Mouse (Mus musculus): ENCODE data around the gene Hist1h4a. TPM values are rescaled to one million over a fixed set of nuclear protein-coding genes. Genes with fewer than 3 reads are reported as not detected.

Hist1h4a gene
- polyA plus RNA-seq, 1 experiment from 2014 or later = not detected

DNA sequence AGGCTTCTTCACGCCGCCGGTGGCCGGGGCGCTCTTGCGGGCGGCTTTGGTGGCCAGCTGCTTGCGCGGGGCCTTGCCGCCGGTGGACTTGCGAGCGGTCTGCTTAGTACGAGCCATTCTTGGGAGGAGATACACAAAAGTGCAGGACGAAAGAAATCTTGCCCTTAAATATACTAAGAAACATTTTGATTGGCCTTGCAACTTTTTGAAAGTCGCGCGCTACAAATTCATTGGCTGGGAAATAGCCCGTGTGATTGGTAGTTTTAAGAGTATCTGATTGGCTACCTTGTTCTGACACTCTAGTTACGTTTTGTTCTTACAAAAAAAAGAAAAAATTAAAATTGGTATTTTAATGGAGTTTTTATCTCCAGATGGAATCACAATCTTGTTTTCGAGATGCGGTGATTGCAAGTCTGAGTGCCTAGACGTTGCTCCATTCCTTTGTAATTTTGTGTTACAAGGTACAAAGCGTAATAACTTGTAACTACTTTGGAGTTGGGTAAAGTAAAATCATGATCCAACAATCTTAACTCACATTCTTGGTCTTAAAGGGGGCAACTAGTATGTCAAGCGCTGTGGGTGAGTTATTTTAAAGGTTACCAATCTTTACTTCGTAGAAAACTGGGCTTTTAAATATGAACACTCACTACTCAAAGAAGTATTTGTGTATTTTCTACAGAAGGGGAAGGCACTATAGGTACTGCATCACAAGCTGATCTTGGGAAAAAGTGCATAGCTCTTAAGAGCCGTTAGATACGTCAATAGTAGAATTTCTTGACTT, 15.5 kb downstream of the Hist1h4a start, which contains the start of gene Hist1h3c:
Gene Hist1h3c, minus strand, starts transcription at position 222 of the 781 bp plus-strand sequence.
- Histone ChIP-seq H3K4me3 (ENCODE audit: low read length) (peak within 1 kb of the TSS; percentile 44), H3K27me3 (replicated peaks; ENCODE audit: control insufficient read depth, insufficient read depth, low read length) (no peaks in the 10 kb centered on the region), H3K36me3 (ENCODE audit: control insufficient read depth, insufficient read depth, low read length) (no peaks in the 10 kb centered on the region), H3K9me3 (ENCODE audit: control insufficient read depth, low read length) (no peaks in the 10 kb centered on the region), H3K4me1 (ENCODE audit: control insufficient read depth, insufficient read depth, low read depth, low read length) (peaks cover 11% of the 10 kb centered on the region), H3K4me2 (ENCODE audit: low read length) (peak within 1 kb of the TSS; percentile 75), H3K27ac (ENCODE audit: low read depth, low read length) (peak within 1 kb of the TSS; percentile 94), H3K9ac (ENCODE audit: low read depth, low read length) (peak within 1 kb of the TSS; percentile 59)
- peak; percentile 70 for ATAC-seq
- WGBS = under 1% methylated on average over 23 of the region's 28 CpGs

GRCm38 (mm10) chr13:23744421-23745380, 16.3 kb downstream of the Hist1h4a start:
- no peak for ATAC-seq
- Histone ChIP-seq H3K9me3 (ENCODE audit: control insufficient read depth, low read length) (no peaks in the 10 kb centered on the region), H3K4me1 (ENCODE audit: control insufficient read depth, insufficient read depth, low read depth, low read length) (peaks cover 14% of the 10 kb centered on the region), H3K27ac (ENCODE audit: low read depth, low read length) (no peak overlapping the region), H3K4me2 (ENCODE audit: low read length) (peak overlapping the region; percentile 75), H3K36me3 (ENCODE audit: control insufficient read depth, insufficient read depth, low read length) (no peaks in the 10 kb centered on the region), H3K27me3 (replicated peaks; ENCODE audit: control insufficient read depth, insufficient read depth, low read length) (no peaks in the 10 kb centered on the region), H3K4me3 (ENCODE audit: low read length) (peak overlapping the region; percentile 44), H3K9ac (ENCODE audit: low read depth, low read length) (no peak overlapping the region)
- 3% methylated on average over 16 of the region's 36 CpGs for WGBS

DNA sequence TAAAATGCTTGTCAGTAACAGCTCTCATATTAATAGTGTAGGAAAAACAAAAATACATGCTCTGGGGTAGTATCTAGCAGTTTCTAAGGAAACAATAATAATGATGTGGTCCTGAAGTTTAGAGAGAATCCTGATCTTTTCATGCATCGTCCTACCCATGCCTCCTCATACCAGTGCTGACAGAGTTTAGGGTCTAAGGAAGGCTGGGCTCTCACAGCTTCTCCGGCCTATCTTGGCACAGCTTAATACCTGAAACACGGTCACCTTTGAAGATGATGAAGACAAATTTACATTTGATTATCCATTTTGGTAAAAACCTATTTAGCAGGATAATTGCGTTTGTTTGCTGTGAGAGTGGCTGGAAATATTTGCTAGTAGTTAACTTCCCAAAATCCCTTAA, 17.1 kb downstream of the Hist1h4a start:
- ATAC-seq = no peak
- H3K4me3 ChIP-seq (ENCODE audit: low read length) = no peak overlapping the region
- 45% methylated on average over 4 of the region's 4 CpGs for WGBS
- H3K4me2 ChIP-seq (ENCODE audit: low read length) = no peak overlapping the region
- peaks cover 17% of the 10 kb centered on the region for H3K4me1 ChIP-seq (ENCODE audit: control insufficient read depth, insufficient read depth, low read depth, low read length)
- no peak overlapping the region for H3K27ac ChIP-seq (ENCODE audit: low read depth, low read length)
- H3K36me3 ChIP-seq (ENCODE audit: control insufficient read depth, insufficient read depth, low read length) = no peaks in the 10 kb centered on the region
- H3K9me3 ChIP-seq (ENCODE audit: control insufficient read depth, low read length) = no peaks in the 10 kb centered on the region
- no peaks in the 10 kb centered on the region for H3K27me3 ChIP-seq (replicated peaks; ENCODE audit: control insufficient read depth, insufficient read depth, low read length)
- H3K9ac ChIP-seq (ENCODE audit: low read depth, low read length) = no peak overlapping the region

- 88% methylated on average over 5 of the region's 5 CpGs for WGBS
- H3K36me3 ChIP-seq (ENCODE audit: control insufficient read depth, insufficient read depth, low read length) = no peaks in the 10 kb centered on the region
- no peak for ATAC-seq
- no peak overlapping the region for H3K4me2 ChIP-seq (ENCODE audit: low read length)
- H3K4me1 ChIP-seq (ENCODE audit: control insufficient read depth, insufficient read depth, low read depth, low read length) = peaks cover 17% of the 10 kb centered on the region
- H3K27me3 ChIP-seq (replicated peaks; ENCODE audit: control insufficient read depth, insufficient read depth, low read length) = no peaks in the 10 kb centered on the region
- no peaks in the 10 kb centered on the region for H3K9me3 ChIP-seq (ENCODE audit: control insufficient read depth, low read length)
- no peak overlapping the region for H3K27ac ChIP-seq (ENCODE audit: low read depth, low read length)
- no peak overlapping the region for H3K4me3 ChIP-seq (ENCODE audit: low read length)
- no peak overlapping the region for H3K9ac ChIP-seq (ENCODE audit: low read depth, low read length)
Measured at GRCm38 (mm10) chr13:23743215-23743614, 17.8 kb downstream of the Hist1h4a start.

GRCm38 (mm10) chr13:23742007-23742406, 19.0 kb downstream of the Hist1h4a start:
- Histone ChIP-seq H3K9me3 (ENCODE audit: control insufficient read depth, low read length) (no peaks in the 10 kb centered on the region), H3K4me1 (ENCODE audit: control insufficient read depth, insufficient read depth, low read depth, low read length) (peaks cover 14% of the 10 kb centered on the region), H3K4me2 (ENCODE audit: low read length) (no peak overlapping the region), H3K4me3 (ENCODE audit: low read length) (no peak overlapping the region), H3K36me3 (ENCODE audit: control insufficient read depth, insufficient read depth, low read length) (no peaks in the 10 kb centered on the region), H3K27me3 (replicated peaks; ENCODE audit: control insufficient read depth, insufficient read depth, low read length) (no peaks in the 10 kb centered on the region), H3K27ac (ENCODE audit: low read depth, low read length) (no peak overlapping the region), H3K9ac (ENCODE audit: low read depth, low read length) (no peak overlapping the region)
- no peak for ATAC-seq

GRCm38 (mm10) chr13:23740910-23741309, 20.1 kb downstream of the Hist1h4a start:
- H3K9ac ChIP-seq (ENCODE audit: low read depth, low read length) = no peak overlapping the region
- no peak overlapping the region for H3K4me3 ChIP-seq (ENCODE audit: low read length)
- H3K4me2 ChIP-seq (ENCODE audit: low read length) = peak overlapping the region; percentile 95
- no peaks in the 10 kb centered on the region for H3K36me3 ChIP-seq (ENCODE audit: control insufficient read depth, insufficient read depth, low read length)
- H3K27me3 ChIP-seq (replicated peaks; ENCODE audit: control insufficient read depth, insufficient read depth, low read length) = no peaks in the 10 kb centered on the region
- peaks cover 13% of the 10 kb centered on the region for H3K4me1 ChIP-seq (ENCODE audit: control insufficient read depth, insufficient read depth, low read depth, low read length)
- no peak overlapping the region for H3K27ac ChIP-seq (ENCODE audit: low read depth, low read length)
- no peak for ATAC-seq
- WGBS = 71% methylated on average over 5 of the region's 5 CpGs
- no peaks in the 10 kb centered on the region for H3K9me3 ChIP-seq (ENCODE audit: control insufficient read depth, low read length)

GRCm38 (mm10) chr13:23740256-23740840, 20.7 kb downstream of the Hist1h4a start:
- peak overlapping the region; percentile 77 for H3K27ac ChIP-seq (ENCODE audit: low read depth, low read length)
- H3K36me3 ChIP-seq (ENCODE audit: control insufficient read depth, insufficient read depth, low read length) = no peaks in the 10 kb centered on the region
- H3K4me1 ChIP-seq (ENCODE audit: control insufficient read depth, insufficient read depth, low read depth, low read length) = peaks cover 9% of the 10 kb centered on the region
- WGBS = 31% methylated on average over 13 of the region's 13 CpGs
- peak overlapping the region; percentile 64 for H3K9ac ChIP-seq (ENCODE audit: low read depth, low read length)
- H3K9me3 ChIP-seq (ENCODE audit: control insufficient read depth, low read length) = no peaks in the 10 kb centered on the region
- peak overlapping the region; percentile 95 for H3K4me2 ChIP-seq (ENCODE audit: low read length)
- H3K4me3 ChIP-seq (ENCODE audit: low read length) = peak overlapping the region; percentile 53
- H3K27me3 ChIP-seq (replicated peaks; ENCODE audit: control insufficient read depth, insufficient read depth, low read length) = no peaks in the 10 kb centered on the region
- peak; percentile 1; the same call in 1 of the 2 replicates for ATAC-seq

DNA sequence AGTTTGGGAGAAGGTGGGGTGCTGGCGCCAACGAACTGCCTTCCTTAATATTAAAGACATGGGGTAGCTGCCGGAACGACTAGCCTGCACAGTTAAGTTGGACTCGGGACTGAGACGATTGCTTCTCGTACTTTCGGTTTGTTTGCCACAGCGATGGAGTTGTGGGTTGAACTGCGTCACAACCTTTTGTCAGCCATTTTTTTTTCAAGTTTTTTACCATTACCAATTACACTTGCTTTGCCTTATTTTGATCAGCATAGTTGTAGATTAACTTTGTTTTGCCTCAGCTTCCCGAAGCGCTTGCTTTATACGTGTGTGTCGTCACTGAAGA, 21.1 kb downstream of the Hist1h4a start:
- peak overlapping the region; percentile 64 for H3K9ac ChIP-seq (ENCODE audit: low read depth, low read length)
- 1% methylated on average over 14 of the region's 14 CpGs for WGBS
- peak; percentile 53; the same call in 1 of the 2 replicates for ATAC-seq
- peak overlapping the region; percentile 53 for H3K4me3 ChIP-seq (ENCODE audit: low read length)
- H3K4me1 ChIP-seq (ENCODE audit: control insufficient read depth, insufficient read depth, low read depth, low read length) = peaks cover 9% of the 10 kb centered on the region
- no peaks in the 10 kb centered on the region for H3K27me3 ChIP-seq (replicated peaks; ENCODE audit: control insufficient read depth, insufficient read depth, low read length)
- no peaks in the 10 kb centered on the region for H3K9me3 ChIP-seq (ENCODE audit: control insufficient read depth, low read length)
- peak overlapping the region; percentile 77 for H3K27ac ChIP-seq (ENCODE audit: low read depth, low read length)
- H3K36me3 ChIP-seq (ENCODE audit: control insufficient read depth, insufficient read depth, low read length) = no peaks in the 10 kb centered on the region
- H3K4me2 ChIP-seq (ENCODE audit: low read length) = peak overlapping the region; percentile 95

All from hindbrain, embryonic 16.5 days (tissue).